Mouse (Mus musculus) megakaryocyte-erythroid progenitor cell, adult 5 weeks (primary cell): Measurements from ENCODE around the gene N4bp2. TPM values are rescaled to one million over a fixed set of nuclear protein-coding genes. Genes with fewer than 3 reads are reported as not detected.

ENCODE experiments used
- polyA plus RNA-seq: library from polyadenylated mRNA; stranded (reverse); fragments of >175 nt; gene quantifications from 2 replicates; pipeline ENCODE4 v1.2.3, GENCODE M21; 2012

The N4bp2 gene
- polyA plus RNA-seq = 9.9 and 11.4 TPM in 2 replicates

GRCm38 (mm10) chr5:65763088-65763915 is at the start of gene N4bp2:
TSS of gene N4bp2 (plus strand) at chr5:65763521.

GRCm38 (mm10) chr5:65861154-65861944 is 98.0 kb downstream of the N4bp2 start, which contains the start of gene Rhoh:
TSS of gene Rhoh (plus strand) at chr5:65861213.

Other genes starting within 250 kb of the N4bp2 start
- 41.1 and 48.7 TPM in 2 replicates for gene Smim14, start 226.3 kb upstream of the N4bp2 start, polyA plus RNA-seq
- gene Ube2k, start 226.3 kb upstream of the N4bp2 start, polyA plus RNA-seq = 112 and 138 TPM in 2 replicates
- gene Pds5a, start 65.2 kb upstream of the N4bp2 start, polyA plus RNA-seq = 14.1 and 17.7 TPM in 2 replicates
- gene Rhoh, start 97.7 kb downstream of the N4bp2 start, polyA plus RNA-seq = 2.1 and 2.6 TPM in 2 replicates
- not detected in 2 replicates for gene Chrna9, start 171.4 kb downstream of the N4bp2 start, polyA plus RNA-seq
- gene 9130230L23Rik, start 240.8 kb downstream of the N4bp2 start, polyA plus RNA-seq = 0.37 TPM in 1 of 2 replicates, not detected in the other